Mouse (Mus musculus) testis, postnatal 14 days (tissue): ENCODE results near the gene Fam129a.

ENCODE experiments used
- DNase-seq: peaks from one replicate; pipeline ENCODE4 v3.0.0; 2021; ENCODE audit warnings: low spot score

Gene Fam129a

DNA sequence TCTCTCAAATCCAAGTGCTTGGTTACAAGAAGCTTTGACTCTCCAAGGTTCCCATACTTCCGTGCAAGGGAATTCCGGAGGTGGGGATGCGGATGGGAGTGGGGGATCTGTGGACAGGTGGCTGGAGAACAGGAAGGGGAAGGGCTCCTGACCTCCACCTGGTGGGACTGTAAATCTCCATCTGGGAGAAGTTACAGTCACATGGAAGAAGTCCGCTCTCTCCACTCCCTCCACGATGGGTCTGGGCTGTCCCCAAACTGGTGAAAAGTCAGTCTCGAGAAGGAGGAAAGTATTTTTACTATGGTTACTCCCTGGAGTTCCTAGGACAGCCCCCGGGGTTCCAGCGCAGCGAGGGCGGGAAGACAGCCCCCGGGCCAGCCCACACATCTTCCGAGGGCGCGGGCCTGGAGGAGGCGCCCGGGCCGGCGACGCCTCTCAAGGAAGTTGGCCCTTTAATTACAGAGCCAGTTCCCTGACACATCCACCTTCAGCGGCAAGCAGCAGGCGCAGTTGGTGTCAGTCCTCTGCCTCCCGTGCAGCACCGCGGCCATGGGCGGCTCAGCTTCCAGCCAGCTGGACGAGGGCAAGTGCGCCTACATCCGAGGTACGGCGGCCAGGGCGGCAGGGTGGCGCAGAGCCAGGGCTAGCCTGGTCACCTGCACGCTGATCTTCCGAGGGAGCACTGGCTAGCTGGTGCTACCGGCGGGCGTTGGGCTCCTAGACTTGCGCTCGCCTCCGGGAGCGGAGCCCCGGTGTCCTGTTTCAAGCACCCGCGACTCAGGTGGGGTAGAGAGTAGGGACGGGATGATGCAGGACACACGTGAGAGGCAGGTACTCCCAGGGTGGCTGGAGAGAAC is at the start of gene Fam129a:
Gene Fam129a, plus strand, starts transcription at position 206 of the 857 bp plus-strand sequence.
- DNase-seq: peak; percentile 29

DNA sequence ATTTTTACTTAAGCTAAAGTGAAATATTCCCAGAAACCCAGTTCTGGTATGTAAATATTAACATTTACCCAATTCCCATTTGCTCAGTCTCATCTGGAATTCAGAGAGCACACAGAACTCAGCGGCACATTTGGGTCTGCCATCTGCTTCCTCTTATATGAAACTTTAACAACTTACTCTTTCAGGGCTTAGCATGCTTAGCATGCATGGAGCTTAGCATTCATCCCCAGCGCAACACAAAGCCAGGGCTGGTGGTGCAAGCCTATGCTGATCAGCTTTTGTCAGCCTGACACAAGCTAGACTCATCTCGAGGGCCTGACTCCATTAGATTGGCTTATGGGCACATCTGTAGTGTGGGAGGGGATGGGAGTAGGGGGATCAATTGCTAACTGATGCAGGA is 44.3 kb upstream of the Fam129a start:
- DNase-seq: no peak

DNA sequence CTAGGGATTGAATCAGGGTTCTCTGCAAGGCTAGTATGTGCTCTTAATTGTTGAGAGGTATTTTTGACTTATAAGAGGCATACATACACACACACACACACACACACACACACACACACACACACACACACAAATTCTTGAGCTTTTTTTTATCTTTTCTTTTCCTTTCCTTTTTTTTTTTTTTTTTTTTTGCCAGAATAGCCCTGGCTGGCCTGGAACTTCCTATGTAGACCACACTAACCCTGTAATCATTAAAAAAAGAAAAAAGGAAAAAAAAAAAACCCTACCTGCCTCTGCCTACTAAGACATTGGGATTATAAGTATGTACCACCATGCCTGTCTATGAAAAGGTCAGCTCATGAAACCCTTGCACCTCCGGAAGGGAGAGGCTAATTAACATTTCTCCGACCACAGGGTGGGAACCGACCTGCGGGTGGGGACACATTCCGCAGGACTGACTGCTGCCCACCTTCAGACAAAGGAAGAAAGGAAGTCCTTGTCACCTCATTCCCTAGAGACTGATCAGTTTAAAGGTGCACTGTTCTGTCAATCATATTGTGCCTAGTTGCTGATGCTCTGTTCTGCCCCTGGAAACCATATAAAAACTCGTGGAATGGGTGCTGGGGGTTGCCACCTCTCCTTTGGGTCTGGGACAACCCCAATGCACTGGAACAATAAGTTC is 27.0 kb upstream of the Fam129a start:
- no peak for DNase-seq

DNA sequence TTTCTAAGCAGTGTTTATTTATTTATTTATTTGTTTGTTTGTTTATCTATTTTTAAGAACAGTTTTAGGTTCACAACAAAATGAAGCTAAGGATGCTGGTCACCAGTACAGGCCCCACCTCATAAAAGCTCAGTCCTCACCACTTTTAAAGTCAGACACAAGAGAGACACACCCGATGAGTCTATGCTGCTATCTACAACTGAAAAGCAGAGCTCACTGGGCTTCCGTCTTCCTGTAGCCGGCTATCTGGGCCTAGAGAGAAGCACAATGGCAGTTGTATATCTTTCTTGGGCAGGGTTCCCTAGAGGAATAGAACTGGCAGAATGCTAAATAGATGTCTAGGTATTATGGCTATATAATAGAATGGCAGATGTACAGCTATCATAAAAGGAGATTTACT is 26.4 kb upstream of the Fam129a start:
- DNase-seq: no peak

DNA sequence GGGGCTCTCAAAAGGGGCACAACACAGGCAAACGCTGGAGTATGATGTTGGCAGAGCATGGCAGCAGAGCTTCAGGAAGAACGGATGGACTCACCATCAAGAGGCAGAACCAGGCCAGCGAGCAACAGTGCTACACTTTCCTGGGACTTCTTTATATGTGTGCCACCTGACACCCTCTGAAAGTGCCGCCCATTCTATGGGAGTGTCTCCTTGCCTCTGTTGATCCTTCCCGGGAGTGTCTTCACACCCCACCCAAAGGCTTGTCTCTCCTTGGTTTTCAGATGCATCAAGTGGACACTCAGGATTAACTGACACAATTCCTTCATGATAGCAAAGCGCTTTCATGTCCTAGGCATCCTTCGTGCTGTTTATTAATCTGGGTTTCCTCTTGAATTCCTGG is 25.4 kb upstream of the Fam129a start:
- DNase-seq: no peak

DNA sequence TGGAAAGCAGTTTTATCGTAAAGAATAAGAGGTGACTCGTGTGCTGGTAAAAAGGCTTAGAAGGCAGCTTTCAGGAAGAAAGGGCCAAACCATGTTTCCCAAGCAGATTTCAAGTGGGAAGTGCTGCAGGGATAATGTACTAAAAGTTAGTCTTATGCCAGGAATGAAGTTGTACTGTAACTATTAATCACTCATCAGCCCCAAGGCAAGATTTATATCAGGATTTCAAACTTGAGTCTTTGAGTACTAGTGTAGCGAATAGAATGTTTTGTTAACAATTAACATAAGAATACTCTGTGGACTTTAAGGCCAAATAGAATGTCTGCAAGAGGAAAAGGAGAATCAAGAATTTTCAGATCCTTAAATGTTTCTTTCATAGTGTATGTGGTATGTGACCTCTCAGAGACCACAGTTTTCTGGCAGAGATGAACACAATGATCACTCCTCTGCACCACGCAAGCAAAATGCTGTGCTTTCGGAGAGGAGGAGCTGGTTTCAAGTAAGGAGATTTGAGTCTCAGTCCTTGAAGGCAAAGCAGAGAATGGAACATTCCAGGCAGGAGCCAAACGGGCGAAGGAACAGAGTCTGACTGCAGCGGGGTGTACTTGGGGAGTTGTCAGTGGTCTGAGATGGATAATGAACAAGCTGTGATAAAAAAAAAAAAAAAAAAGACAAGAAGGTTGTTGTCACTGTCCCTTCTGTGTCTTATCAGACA is 21.9 kb upstream of the Fam129a start:
- DNase-seq: peak; percentile 81

DNA sequence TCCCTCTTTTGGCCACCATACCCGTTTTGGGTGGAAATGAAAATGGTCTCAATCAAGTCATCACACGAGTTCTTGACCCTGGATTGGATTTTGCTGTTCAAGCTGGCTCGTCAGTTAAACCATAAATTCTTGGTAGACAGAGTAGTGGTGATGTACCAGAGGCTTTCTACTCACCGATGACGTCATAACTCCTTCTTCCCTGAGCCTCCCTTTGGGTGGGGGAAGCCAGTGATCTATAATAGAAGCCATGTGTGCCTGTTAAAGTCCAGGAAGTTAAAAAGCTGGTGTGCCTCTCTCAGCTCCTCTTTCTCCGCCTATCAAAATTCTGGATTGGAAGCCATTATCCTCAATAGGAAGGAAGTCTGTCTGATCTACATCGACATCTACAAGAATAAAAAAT is 21.2 kb upstream of the Fam129a start:
- no peak for DNase-seq

DNA sequence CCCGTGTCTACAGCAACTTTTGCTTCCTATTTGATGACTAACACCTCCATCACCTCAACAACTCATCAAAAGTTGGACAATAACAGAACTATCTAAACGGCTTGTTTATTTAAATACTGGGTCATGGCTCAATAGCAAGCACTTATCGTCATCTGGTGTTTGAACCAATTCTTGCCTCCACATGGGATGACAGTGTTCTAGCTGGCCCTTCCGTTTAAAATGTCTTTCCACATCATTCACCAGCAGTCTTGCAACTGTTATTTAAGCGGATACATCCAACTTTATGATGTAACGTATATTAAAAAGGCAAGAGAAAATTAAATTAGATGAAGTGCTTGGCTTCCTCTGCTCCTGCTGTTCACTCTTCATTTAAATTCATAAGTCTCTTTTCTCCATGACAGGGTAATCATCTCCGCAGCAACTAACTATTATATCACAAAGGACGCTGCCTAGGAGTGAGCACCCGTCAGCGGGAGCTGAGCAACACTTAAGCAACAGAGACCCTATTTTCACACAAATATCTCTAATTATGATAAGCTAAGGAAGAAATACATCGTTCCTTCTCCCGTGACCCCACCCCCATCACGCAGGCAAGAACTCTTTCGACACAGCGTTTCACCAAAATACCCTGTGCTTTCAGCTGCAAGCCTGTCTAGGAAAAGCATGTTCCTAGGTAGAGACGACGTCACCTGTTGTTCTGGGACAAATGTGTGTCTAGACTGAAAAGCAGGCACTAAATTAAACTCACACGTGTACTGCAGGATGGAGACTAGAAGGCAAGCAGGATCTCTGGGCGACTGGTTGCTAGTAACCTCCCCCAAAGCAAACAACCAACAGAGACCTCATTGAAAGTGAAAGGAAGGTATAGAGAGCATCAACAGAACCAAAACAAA is 20.2 kb upstream of the Fam129a start:
- no peak for DNase-seq

DNA sequence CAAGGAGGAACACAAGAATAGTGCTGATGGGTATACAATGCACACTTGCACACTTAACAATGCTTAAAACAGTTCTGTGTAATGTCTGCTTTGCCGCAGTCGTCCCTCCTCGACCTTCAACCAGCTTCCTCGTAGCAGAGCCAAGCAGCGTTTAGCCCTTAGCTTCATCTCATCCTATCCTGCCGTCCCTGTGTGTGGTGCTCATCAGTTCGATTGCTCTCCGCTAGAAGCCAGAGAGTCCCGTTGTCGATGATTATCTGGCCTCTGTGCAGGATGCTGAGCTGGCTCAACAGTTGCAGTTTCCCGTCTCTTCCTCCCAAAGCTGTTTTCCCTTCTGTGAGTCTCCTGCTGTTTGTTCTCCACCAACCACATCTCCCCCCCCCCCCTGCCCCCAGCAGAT is 10.4 kb upstream of the Fam129a start:
- no peak for DNase-seq

DNA sequence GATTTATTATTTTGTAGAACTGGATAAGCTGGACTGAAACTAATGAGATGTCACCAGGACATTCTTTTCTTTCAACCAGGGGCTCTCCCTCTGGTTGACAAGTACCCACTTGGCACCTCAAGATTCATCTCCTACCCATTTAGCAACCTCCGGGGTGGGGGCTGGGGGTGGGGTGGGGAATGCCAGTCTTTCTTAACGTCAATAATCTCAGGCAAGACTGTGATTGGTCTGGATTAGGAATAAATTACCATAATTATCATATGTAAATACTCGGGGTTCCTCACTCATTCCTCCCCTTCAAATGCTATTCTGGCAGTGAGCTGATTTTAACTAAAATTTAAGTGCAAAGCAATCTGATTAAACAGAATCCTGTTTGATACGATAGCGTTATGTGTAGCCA is 7.6 kb upstream of the Fam129a start:
- no peak for DNase-seq

DNA sequence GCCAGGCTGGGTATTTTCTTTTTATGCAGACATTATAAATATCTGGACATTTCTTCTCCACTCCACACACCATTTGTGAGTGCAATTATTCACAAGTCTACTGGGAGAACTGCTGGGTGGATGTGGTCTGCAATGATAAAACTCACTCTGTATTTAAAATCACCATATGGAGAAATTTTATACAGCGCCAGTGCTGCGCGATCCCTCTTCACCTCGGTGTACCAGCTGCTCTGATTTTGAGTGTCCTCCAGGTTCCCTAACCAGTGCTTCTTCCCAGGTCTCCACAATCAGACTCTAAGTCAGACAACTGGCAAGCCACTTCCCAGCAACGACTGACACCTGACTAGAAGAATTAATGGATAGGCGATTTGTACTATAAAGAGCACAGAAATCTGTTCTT is 7.1 kb upstream of the Fam129a start:
- DNase-seq: no peak

DNA sequence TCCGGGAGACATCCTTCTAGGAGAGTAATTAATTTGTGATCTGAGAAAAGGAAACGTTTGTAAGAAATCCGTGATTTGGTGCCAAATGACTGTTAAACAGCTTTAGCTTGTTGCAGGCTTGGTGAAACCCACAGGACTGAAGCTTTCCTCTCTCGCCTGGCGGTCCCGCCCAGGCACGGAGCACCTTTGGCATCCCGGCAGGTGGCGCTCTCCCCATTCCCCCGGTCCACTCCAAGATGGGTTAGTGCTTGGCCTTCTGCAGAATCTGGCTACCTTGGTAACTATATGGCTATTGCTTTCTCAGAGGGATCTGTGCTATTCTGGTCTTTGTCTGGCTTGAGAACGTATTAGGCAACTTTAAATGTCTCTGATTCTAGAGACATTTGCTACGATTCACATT is 6.6 kb upstream of the Fam129a start:
- DNase-seq: peak; percentile 68

DNA sequence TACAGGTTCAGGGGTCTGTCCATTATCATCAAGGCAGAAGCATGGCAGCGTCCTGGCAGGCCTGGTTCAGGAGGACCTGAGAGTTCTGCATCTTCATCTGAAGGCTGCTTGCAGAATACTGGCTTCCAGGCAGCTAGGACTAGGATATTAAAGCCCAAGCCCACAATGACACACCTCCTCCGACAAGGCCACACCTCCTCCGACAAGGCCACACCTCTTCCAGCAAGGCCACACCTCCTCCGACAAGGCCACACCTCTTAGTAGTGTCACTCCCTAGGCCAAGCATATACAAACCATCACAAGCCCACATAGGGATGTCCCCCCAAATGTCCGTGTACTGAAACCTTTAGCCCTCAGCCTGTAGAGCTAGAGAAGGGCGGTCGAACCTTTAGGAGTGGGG is 2.3 kb upstream of the Fam129a start:
- DNase-seq: no peak

DNA sequence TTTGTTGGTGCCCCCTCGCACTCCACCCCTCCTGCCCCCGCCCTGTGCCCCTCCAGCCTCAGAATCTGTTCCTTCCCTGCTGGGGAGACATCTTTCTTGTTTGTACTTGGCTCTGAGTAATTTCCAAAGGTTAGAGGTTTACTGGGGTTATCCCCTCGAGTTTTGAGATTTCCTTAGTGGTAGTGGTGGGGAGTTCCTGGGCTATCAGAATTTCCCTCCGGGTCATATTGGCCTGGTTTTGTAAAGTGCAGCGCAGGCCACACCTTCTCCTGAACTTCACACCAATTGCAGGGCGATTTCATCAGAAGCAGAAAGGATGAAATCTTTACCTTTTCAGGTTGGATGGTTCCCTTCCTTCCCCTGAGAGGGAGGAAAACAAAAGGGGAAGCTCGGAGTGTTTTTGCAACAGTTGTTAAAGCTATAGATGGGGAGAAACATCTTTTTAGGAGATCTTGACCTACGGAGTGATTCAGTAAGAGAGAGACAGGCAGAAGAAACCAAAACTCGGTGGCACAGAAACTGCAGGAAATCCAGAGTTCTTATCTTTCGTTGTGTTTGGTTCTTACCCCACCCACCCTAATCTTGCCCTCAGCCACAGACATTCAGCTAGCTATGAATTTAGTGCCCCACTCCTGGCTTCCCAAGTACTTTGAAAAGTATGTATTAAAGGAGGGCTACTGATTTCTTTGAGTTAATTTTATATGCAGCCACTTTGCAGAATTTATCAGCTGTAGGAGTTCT is 1.0 kb downstream of the Fam129a start:
- DNase-seq: no peak

DNA sequence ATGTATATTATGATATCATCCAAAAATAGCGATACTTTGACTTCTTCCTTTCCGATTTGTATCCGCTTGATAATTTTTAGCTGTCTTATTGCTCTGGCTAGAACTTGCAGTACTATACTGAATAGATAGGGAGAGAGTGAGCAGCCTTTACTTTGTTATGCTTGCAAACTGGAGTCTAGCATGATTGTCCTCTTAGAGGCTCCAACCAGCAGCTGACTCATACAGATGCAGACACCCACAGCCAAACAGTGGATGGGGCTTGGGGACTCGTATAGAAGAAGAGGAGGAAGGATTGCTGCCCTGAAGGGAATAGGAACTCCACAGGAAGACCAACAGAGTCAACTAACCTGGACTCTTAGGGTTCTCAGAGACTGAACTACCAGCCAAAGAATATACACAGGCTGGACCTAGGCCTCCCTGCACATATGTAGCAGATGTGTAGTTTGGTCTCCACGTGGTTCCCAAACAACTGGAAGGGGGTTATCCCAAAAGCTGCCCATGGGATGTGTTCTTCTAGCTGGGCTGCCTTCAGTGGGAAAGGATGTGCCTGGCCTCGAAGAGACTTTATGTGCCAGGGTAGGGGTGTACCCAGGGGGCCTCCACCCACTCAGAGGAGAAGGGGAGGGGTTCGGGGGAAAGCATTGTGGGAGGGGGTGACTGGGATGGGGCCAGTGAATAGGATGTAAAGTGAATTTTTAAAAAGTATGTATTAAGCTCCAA is 1.8 kb downstream of the Fam129a start:
- no peak for DNase-seq

DNA sequence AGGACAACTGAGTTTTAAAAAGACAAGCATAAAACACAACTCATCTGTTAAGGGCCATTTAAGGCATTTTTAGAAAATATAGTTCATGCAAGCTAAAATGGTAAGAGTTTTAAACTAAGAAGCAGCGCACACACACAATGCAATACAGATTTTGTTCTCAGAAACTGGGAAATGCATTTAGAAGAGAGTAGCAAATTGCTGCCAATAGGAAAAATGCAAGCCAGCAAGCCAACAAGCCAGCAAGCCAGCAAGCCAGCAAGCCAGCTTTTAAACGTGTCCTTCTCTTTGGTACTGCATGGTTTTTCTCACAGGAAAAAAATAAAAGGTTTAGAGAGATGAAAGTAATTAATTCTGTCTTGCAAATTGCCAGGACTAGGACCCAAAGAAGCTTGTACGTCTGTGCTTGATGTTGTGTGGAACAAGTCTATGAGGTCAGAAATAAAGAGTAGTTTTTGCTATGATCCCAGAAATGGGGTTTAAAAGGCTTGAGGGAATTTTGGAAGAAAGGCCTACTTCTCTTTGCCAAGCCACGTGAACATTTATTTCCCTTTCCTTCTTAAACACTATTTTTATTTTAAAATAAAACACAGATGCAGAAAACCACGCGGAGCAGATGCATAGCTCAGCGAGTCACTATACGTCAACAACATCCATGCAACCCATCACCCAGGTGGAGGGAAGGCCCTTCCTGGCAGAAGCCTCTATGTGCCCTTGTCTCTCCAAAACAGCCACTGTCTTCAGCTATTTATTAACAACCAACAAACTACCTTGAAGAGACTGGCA is 9.4 kb downstream of the Fam129a start:
- no peak for DNase-seq

DNA sequence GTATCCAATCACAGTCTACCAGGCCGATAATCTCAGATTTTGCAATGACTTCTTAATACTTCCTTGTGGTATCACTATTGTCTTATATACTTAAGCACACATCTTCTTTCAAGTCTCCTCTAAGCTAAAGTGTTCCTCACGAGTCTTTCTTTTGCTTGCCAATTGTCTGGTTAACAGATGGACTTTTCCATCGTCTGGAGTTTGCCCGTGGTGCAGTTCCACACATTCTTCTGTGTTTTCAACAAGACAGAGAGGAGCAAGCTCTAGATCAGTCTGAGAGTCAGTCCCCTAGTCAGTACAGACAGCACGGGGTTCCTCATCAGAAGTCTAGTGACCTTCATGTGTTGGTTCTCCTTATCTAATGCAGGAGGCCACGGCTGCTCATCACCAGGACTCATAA is 10.5 kb downstream of the Fam129a start:
- DNase-seq: no peak

DNA sequence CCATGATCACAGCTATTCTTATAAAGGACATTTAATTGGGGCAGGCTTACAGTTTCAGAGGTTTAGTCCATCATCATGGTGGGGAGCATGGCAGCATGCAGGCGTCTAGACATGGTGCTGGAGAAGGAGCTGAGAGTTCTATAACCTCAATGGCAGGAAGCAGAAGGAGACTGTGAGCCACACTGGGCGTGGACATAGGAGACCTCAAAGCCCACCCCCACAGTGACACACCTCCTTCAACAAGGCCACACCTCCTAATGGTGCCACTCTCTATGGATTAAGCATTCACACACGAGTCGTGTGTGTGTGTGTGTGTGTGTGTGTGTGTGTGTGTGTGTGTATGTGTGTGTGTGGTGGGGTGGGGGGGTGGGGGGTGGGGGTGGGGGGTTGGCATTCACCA is 11.0 kb downstream of the Fam129a start:
- no peak for DNase-seq

DNA sequence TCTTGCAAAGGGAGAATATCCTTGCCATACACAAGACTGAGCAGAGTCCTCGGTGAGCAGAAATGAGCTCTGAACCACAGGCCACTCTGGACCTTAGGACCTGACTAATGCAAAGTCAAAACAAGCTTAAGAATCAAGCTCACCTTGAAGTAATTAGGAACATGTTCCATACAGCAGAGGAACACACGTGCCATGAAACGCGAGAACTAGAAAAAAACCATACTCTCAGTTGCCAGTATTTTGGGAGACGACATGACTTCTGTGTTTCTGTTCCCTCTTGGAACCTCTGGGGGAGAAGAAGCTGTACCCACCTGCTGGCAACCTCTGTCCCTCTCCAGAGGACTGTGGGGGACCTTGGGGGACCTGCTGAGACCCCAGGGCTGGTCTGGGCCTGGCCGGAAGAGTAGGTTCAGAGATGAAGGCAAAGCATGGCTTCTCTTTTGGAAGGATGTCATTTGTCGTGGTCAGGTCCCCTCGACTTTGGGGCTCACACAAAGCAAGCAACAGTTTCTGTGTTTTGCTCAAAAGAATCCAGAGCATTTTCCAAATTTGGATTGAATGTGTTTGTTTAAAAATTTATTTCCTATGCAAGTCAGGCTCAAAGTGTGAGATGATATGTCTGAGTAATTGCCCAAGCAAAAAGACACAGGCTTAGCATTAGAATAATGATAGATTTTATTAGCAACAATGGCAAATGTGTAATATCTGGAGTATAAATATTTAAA is 12.6 kb downstream of the Fam129a start:
- DNase-seq: no peak
